Mouse (Mus musculus): ENCODE measurements around the gene Pbrm1.

DNA sequence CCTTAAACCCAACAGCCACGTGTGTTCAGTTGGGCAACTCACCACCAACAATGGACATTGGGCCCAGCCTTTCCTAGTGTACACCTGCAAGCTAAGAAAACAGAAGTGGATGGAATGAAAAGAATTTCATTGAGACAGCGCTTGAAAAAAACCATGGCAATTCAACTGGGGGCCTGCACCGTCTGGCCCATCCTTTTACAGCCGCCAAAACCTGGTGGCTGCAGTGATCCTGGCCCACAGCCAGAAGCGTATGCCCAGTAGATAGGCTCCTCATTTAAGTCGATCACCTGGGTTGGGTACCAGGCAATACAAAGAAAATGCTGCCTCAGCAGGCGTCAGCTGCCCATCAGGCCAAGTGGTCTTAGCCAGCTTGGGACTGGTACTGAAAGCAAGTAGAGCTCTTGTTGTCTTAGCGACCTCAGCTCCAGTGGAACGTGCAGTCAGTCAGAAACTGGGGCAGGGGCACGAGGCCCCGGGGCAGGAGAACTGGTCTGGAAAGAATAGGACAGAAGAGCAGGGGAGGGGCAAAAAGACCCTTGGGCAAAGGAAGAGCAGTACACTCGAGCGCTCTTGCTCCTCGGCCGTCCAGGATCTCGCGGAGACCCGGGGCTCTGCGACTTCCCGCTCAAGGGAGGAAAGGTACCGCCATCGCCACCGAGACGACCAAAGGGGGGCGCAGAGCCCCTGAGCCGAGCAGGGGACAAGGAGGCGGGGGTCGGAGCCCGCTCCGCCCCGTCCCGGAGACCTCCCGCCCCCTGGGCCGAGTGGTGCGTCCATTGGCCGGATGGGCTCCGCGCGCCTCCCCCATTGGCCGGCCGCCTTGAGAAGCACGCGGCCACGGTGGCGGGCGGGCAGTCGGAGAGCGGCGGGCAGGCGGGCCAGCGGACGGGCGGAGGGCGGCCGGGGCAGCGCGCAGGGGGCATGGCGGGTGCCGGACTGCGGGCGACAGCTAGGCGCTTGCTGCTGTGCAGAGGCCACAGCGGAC, 111.6 kb downstream of the Pbrm1 start, which contains the start of gene Nt5dc2:
- TF ChIP-seq CTCF (IDR thresholded peaks at IDR 0.05; ENCODE audit: low read depth), result peak; percentile 33
- TF ChIP-seq EP300 (IDR thresholded peaks at IDR 0.05; ENCODE audit: low read depth), result no peak
